Mouse (Mus musculus) spleen, adult 12 weeks (tissue): Measurements from ENCODE around the gene Pld4.
A peak's percentile ranks its signal among the peaks of the same experiment; 100 is the strongest.

Source experiments
- DNase-seq: peaks from one replicate; pipeline ENCODE4 v3.0.0; 2022; ENCODE audit warnings: low spot score

The Pld4 gene

GRCm38 (mm10) chr12:112738281-112739022 lies 22.0 kb upstream of the Pld4 start:
- DNase-seq, result no peak

DNA sequence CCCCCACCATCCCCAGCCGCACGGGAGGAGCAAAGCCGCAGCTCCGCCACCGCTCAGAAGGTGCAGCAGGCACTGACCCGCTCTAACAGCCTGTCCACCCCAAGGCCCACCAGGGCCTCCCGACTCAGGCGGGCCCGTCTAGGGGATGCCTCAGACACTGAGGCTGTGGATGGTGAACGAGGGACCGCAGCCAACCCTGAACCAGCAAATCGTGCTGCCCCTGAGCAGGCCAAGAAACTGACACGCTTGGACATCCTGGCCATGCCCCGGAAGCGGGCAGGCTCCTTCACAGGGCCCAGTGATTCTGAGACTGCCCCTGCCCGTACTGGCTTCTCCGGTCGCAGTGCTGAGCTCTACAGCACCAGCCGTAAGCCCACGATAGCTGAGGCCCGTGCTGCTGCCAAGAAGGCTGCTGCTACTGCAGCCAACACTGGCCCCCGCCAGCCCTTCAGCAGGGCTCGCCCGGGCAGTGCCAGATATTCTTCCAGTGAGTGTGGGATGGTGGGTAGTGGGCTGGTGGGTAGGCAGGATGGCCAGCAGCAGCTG lies 21.4 kb upstream of the Pld4 start:
- DNase-seq, result no peak

- no peak for DNase-seq
Observed at GRCm38 (mm10) chr12:112742768-112743167, 17.7 kb upstream of the Pld4 start.

DNA sequence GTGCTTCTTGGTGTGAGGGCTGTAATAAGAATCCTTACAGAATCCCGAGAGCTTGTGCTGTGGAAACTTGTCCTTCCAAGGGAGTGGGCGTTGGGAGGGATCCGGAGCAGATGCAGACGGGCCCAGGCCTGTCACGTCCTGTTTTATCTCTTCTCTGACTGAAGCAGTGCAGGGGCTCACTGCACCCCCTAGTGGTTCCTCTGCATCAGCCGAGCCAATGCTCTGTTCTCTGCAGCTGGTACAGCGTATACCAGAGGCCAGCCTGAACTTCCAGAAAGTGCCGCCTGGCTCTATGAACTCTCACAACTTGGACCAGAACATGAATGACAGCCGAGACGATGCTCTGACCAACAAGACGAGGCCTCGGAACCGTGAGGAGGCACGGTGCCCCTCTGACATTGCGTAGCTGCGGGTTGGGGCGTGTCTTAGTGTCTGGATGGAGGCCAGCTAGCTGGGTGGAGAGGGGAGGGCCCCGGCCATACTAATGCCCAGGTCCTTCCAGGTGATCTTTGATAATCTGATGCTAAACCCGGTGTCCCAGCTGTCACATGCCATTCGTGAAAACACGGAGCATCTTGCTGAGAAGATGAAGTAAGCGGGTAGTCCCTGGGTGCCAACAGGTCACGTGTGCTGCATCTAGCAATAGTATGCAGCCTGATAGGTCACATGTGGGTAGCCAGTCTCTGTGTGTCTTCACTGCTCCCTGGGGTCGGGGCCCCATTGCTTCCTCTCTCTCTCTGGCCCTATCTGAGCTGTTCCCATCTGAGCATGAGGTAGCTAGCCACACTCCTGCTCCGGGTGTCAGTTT lies 17.1 kb upstream of the Pld4 start:
- peak; percentile 54 for DNase-seq

DNA sequence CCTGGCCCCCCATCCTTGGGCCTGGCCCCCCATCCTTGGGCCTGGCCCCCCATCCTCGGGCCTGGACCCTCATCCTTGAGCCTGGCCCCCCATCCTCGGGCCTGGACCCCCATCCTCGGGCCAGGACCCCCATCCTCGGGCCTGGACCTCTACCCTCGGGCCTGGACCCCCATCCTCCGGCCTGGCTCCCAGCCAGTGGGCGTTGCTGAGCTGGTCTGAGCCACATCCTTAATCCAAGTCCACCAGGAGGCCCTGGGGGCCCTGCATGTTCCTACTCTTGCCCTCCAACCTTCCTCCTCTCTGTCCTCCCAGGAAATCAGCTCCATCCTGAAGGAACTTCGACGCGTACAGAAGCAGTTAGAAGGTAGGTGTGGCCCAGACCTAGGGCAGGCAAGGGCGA lies 16.2 kb upstream of the Pld4 start:
- DNase-seq, result no peak

DNA sequence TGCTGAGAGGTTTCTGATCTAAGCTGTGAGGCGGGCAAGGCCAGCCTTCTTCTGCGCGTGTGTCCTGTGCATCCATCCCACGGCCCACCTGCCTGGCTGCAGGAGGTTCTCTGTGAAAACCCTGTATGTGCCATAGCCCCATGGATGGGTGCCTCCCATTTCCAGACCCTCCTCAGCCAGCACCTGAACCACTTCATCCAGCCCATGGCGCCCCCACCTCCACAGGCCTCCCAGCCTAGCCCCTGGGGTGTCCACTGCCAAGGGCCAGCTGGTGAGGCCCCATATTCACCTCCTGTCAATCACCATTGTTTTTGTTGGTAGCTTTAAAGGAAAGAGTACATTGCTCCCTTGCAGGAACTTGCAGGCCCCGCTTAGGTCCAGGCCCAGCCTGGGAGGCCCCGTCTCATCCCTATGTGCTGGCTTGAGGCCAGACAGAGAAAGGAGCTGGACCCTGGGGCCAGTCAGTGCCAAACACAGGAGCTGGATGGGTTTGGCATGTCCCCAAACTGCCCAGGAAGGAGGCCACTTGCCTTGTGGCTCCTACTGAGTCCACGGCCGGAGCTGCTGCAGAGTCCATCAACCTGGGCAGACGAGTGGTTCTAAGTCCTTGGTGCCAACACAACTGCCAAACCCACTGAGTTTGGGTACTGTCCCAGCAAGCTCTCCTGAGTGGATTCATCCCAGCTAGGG lies 15.4 kb upstream of the Pld4 start:
- DNase-seq, result no peak

GRCm38 (mm10) chr12:112745716-112746115 lies 14.7 kb upstream of the Pld4 start:
- DNase-seq, result no peak

DNA sequence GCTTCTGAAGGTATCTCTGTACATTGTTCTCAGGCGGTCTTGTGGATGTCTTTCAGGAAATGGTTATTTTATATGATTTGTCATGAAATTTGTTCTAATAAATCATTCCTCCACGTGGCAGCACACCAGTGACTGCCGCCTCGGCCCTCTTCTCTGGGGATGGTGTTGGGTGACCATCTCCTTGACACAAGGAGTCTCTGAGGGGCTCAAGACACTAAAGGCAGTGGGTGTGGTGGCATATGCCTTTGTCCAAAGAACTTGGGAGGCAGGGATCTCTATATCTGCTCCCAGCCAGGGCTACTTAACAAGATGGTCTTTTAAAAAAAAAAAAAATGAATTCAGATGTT lies 14.0 kb upstream of the Pld4 start:
- DNase-seq, result no peak

DNA sequence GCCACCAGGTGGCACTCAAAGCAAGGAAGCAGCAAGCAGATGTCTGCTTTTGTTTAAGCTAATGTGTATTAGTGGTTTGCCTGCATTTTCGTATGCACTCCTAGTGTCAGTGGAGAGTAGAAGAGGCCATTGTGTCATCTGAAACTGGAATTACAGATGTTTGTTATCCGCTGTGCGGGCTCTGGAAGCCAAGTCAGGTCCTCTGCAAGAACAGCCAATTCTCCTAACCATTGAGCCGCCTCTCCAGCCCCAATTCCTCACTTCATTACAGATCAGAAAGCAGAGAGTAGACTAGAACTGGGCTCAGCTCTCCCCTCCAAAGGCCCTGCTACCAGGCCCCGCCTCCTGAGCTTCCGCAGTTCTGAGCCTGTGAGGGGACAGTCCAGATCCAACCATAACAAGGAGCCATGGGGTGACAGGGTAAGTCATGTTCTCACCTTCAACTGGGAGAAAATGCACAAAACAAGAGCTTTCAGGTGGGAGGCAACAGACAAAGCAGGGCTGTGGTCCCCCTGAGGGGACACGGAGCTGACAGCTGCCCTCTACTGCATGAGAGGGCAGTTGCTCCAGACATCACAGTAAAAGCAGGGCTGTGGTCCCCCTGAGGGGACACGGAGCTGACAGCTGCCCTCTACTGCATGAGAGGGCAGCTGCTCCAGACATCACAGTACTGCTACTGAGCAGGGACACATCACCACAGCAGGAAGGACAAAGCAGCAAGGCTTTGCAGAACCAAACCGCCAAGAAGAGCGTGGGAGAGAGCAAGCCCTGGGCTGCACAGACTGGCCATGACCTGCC lies 13.4 kb upstream of the Pld4 start:
- no peak for DNase-seq

GRCm38 (mm10) chr12:112747606-112747970 lies 12.9 kb upstream of the Pld4 start:
- DNase-seq, result no peak

DNA sequence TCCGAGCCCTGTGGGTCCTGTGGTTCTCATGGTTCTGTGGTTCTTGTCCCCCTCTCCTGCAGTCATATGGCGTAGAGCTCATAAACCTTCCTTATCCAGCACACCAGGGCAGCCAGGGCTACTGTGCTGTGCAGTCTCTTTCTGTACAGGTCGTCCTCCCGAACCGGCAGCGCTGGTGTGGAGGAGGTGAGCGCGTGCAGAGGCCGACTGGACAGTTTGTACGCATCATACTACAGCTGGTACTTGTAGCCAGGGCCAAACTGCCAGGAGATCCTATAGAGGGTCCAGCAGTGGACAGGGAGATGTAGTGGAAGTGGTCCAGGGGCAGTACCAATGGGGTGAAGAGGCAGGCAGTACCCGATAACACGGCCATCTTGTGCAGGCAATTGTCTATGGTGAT lies 9.5 kb upstream of the Pld4 start:
- no peak for DNase-seq

DNA sequence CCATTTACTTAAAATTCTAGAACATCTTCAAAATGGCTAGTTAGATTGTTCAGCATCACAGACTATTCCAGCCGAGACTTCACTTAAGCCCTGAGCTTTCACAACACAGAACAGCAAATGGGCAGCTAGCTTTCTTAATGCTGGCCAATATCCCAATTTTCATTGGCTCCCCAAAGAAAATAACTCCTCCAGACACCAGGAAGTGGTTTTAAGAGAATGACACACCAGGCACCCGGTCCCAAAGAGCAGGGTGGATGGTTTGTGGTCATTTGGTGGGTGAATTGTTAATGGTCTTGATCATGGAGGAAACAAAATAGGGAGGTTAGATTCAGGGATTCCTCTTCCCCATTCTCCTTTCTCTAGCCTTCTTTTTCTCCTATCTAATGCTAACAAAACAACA lies 8.1 kb upstream of the Pld4 start:
- no peak for DNase-seq

DNA sequence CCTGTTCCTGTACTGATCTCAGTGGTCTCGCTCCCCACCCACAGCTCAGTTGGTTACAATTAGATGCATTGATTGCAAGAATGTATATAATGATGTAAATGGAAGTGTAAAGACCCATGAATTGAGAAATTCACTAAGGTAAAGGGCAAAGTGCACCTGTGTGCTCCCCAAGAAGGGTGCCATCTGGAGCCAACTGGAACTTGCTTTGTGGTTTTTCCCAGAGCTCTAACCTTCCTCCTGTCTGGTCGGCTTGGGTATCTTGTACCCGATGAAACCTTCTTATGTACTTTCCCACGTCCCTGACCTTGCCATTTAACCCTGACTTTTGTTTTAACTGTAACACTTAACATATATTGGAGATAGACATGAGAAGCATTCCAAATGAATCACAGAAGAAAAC lies 4.6 kb upstream of the Pld4 start:
- no peak for DNase-seq

GRCm38 (mm10) chr12:112757896-112758295 lies 2.6 kb upstream of the Pld4 start:
- no peak for DNase-seq

DNA sequence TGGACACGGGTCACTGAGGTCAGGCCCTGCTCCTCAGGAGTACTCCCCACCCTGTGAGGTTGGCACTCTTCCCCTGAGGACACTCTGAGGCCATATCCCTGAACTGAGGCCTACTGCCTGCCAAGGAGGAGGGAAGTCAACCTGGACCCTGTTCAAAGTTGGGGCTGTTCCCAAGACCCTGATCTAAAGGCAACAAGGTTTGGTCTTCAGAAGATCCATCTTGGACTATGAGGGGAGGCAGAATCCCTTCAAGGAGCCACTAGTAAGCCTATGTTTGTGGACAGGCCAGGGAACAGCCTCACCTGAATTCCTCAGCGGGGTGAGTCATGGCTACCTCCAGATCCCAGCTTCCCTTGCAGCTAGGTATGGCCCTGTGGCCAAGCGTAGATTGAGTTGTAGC lies 984 bp upstream of the Pld4 start:
- no peak for DNase-seq

- no peak for DNase-seq
Observed at GRCm38 (mm10) chr12:112761411-112761810, 956 bp downstream of the Pld4 start.

DNA sequence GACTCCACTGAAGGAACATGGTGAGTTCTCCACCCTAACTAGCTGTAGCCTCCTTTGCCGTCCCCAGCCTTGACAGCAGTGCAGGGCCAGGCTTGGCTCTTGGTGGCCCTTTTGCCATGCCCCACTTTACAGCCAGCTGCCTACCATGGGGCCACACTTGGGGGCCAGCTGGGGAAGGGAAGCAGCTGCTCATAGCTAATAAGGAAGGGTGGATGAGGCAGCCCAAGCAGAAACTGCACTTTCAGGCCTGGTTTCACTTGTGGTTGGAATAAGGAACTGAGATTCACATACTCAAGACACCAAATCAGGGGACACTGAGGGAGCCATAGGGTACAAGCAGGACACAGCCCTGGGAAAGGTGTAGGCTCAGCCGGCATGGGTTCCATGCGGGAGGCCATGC lies 1.6 kb downstream of the Pld4 start:
- peak; percentile 21 for DNase-seq

GRCm38 (mm10) chr12:112763176-112763575 lies 2.7 kb downstream of the Pld4 start:
- DNase-seq, result no peak

GRCm38 (mm10) chr12:112764141-112764540 lies 3.7 kb downstream of the Pld4 start:
- DNase-seq, result no peak

DNA sequence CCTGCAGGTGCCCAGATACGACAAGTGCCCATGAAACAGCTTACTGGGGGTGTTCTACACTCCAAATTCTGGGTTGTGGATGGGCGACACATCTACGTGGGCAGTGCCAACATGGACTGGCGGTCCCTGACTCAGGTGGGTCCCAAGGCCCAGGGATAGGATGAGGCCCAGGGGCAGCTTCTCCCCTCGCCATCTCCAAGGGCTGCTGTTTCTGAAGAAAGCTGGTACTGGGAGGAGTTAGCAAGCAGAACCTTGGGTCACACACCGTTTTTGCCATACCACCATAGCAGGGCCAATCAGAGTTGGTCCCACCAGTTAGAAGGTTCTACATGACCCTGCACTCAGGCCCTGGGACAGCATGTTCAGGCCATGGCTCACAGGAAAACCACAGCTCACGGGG lies 4.5 kb downstream of the Pld4 start:
- DNase-seq, result no peak

- DNase-seq, result no peak
Observed at GRCm38 (mm10) chr12:112766586-112766985, 6.1 kb downstream of the Pld4 start.
